Mouse (Mus musculus): ENCODE data around the gene Prss32. TPM values are rescaled to one million over a fixed set of nuclear protein-coding genes. Genes with fewer than 3 reads are reported as not detected.
"Not testable (repeated sequence)": the region's sequence is repeated elsewhere in the genome, so short reads cannot be mapped to it uniquely, and the experiment has no call there.

Prss32 gene
- polyA plus RNA-seq, 1 experiment: 0.36 TPM

- TF ChIP-seq CTCF (IDR thresholded peaks at IDR 0.05; ENCODE audit: control insufficient read depth, insufficient read depth, insufficient replicate concordance, low read depth, low read length) (no peak), POLR2A (IDR thresholded peaks at IDR 0.05; ENCODE audit: control insufficient read depth, low read depth, low read length) (no peak)
Observed at GRCm38 (mm10) chr17:23857913-23858312, 14.3 kb downstream of the Prss32 start.

GRCm38 (mm10) chr17:23862926-23863325 lies 19.3 kb downstream of the Prss32 start:
- H3K4me1 ChIP-seq (ENCODE audit: control insufficient read depth, insufficient read depth, low read length): peaks cover 5% of the 10 kb centered on the region
- no peak overlapping the region for H3K4me3 ChIP-seq (ENCODE audit: control insufficient read depth, low read depth, low read length)
- H3K27ac ChIP-seq (ENCODE audit: control insufficient read depth, insufficient read depth, low read depth, low read length): no peak overlapping the region
- no peaks in the 10 kb centered on the region for H3K27me3 ChIP-seq (ENCODE audit: control insufficient read depth, insufficient read depth, low read length)
- no peaks in the 10 kb centered on the region for H3K36me3 ChIP-seq (ENCODE audit: control insufficient read depth, insufficient read depth, low read length)
- TF ChIP-seq CTCF (IDR thresholded peaks at IDR 0.05; ENCODE audit: control insufficient read depth, insufficient read depth, insufficient replicate concordance, low read depth, low read length) (no peak), POLR2A (IDR thresholded peaks at IDR 0.05; ENCODE audit: control insufficient read depth, low read depth, low read length) (no peak)

More at GRCm38 (mm10) chr17:23857913-23858312, 14.3 kb downstream of the Prss32 start:
- Histone ChIP-seq H3K27ac (ENCODE audit: control insufficient read depth, insufficient read depth, low read depth, low read length) (no peak overlapping the region), H3K27me3 (ENCODE audit: control insufficient read depth, insufficient read depth, low read length) (no peaks in the 10 kb centered on the region), H3K36me3 (ENCODE audit: control insufficient read depth, insufficient read depth, low read length) (no peaks in the 10 kb centered on the region), H3K4me3 (ENCODE audit: control insufficient read depth, low read depth, low read length) (no peak overlapping the region), H3K4me1 (ENCODE audit: control insufficient read depth, insufficient read depth, low read length) (no peaks in the 10 kb centered on the region)

- peaks cover 12% of the 10 kb centered on the region for H3K4me1 ChIP-seq (ENCODE audit: control insufficient read depth, insufficient read depth, low read length)
- no peaks in the 10 kb centered on the region for H3K27me3 ChIP-seq (ENCODE audit: control insufficient read depth, insufficient read depth, low read length)
- H3K36me3 ChIP-seq (ENCODE audit: control insufficient read depth, insufficient read depth, low read length): no peaks in the 10 kb centered on the region
- H3K27ac ChIP-seq (ENCODE audit: control insufficient read depth, insufficient read depth, low read depth, low read length): peak within 1 kb of the TSS; percentile 47
- peak within 1 kb of the TSS; percentile 89 for H3K4me3 ChIP-seq (ENCODE audit: control insufficient read depth, low read depth, low read length)
- TF ChIP-seq CTCF (IDR thresholded peaks at IDR 0.05; ENCODE audit: control insufficient read depth, insufficient read depth, insufficient replicate concordance, low read depth, low read length) (no peak), POLR2A (IDR thresholded peaks at IDR 0.05; ENCODE audit: control insufficient read depth, low read depth, low read length) (peak; percentile 62; the same call in 1 of the 2 replicates)
Observed at GRCm38 (mm10) chr17:23867756-23868155, 24.1 kb downstream of the Prss32 start, which contains the start of gene Prss21. Gene Prss21, plus strand, starts transcription at chr17:23868056.

GRCm38 (mm10) chr17:23868513-23868912 lies 24.9 kb downstream of the Prss32 start:
- H3K27me3 ChIP-seq (ENCODE audit: control insufficient read depth, insufficient read depth, low read length): no peaks in the 10 kb centered on the region
- peak overlapping the region; percentile 89 for H3K4me3 ChIP-seq (ENCODE audit: control insufficient read depth, low read depth, low read length)
- no peaks in the 10 kb centered on the region for H3K36me3 ChIP-seq (ENCODE audit: control insufficient read depth, insufficient read depth, low read length)
- H3K27ac ChIP-seq (ENCODE audit: control insufficient read depth, insufficient read depth, low read depth, low read length): no peak overlapping the region
- no peak for TF ChIP-seq CTCF (IDR thresholded peaks at IDR 0.05; ENCODE audit: control insufficient read depth, insufficient read depth, insufficient replicate concordance, low read depth, low read length)
- no peak for TF ChIP-seq POLR2A (IDR thresholded peaks at IDR 0.05; ENCODE audit: control insufficient read depth, low read depth, low read length)
- H3K4me1 ChIP-seq (ENCODE audit: control insufficient read depth, insufficient read depth, low read length): peaks cover 12% of the 10 kb centered on the region

GRCm38 (mm10) chr17:23873884-23874856 lies 30.5 kb downstream of the Prss32 start:
- Histone ChIP-seq H3K27ac (ENCODE audit: control insufficient read depth, insufficient read depth, low read depth, low read length) (no peak overlapping the region), H3K4me1 (ENCODE audit: control insufficient read depth, insufficient read depth, low read length) (no peaks in the 10 kb centered on the region), H3K4me3 (ENCODE audit: control insufficient read depth, low read depth, low read length) (no peak overlapping the region), H3K36me3 (ENCODE audit: control insufficient read depth, insufficient read depth, low read length) (no peaks in the 10 kb centered on the region), H3K27me3 (ENCODE audit: control insufficient read depth, insufficient read depth, low read length) (no peaks in the 10 kb centered on the region)
- TF ChIP-seq POLR2A (IDR thresholded peaks at IDR 0.05; ENCODE audit: control insufficient read depth, low read depth, low read length): no peak
- TF ChIP-seq CTCF (IDR thresholded peaks at IDR 0.05; ENCODE audit: control insufficient read depth, insufficient read depth, insufficient replicate concordance, low read depth, low read length): peak; percentile 65; the same call in 1 of the 2 replicates

GRCm38 (mm10) chr17:23876741-23877140 lies 33.1 kb downstream of the Prss32 start:
- TF ChIP-seq CTCF (IDR thresholded peaks at IDR 0.05; ENCODE audit: control insufficient read depth, insufficient read depth, insufficient replicate concordance, low read depth, low read length): no peak
- TF ChIP-seq POLR2A (IDR thresholded peaks at IDR 0.05; ENCODE audit: control insufficient read depth, low read depth, low read length): no peak
- no peaks in the 10 kb centered on the region for H3K27me3 ChIP-seq (ENCODE audit: control insufficient read depth, insufficient read depth, low read length)
- no peaks in the 10 kb centered on the region for H3K36me3 ChIP-seq (ENCODE audit: control insufficient read depth, insufficient read depth, low read length)
- H3K4me3 ChIP-seq (ENCODE audit: control insufficient read depth, low read depth, low read length): no peak overlapping the region
- no peaks in the 10 kb centered on the region for H3K4me1 ChIP-seq (ENCODE audit: control insufficient read depth, insufficient read depth, low read length)
- H3K27ac ChIP-seq (ENCODE audit: control insufficient read depth, insufficient read depth, low read depth, low read length): peak overlapping the region; percentile 25; the same call in 1 of the 2 replicates

- Histone ChIP-seq H3K36me3 (ENCODE audit: control insufficient read depth, insufficient read depth, low read length) (no peaks in the 10 kb centered on the region), H3K27ac (ENCODE audit: control insufficient read depth, insufficient read depth, low read depth, low read length) (peak overlapping the region; percentile 52), H3K27me3 (ENCODE audit: control insufficient read depth, insufficient read depth, low read length) (no peaks in the 10 kb centered on the region), H3K4me3 (ENCODE audit: control insufficient read depth, low read depth, low read length) (no peak overlapping the region), H3K4me1 (ENCODE audit: control insufficient read depth, insufficient read depth, low read length) (no peaks in the 10 kb centered on the region)
- TF ChIP-seq CTCF (IDR thresholded peaks at IDR 0.05; ENCODE audit: control insufficient read depth, insufficient read depth, insufficient replicate concordance, low read depth, low read length) (no peak), POLR2A (IDR thresholded peaks at IDR 0.05; ENCODE audit: control insufficient read depth, low read depth, low read length) (no peak)
Observed at GRCm38 (mm10) chr17:23877166-23877565, 33.5 kb downstream of the Prss32 start.

- not testable (repeated sequence) for H3K27me3 ChIP-seq (ENCODE audit: control insufficient read depth, insufficient read depth, low read length); H3K4me3 ChIP-seq (ENCODE audit: control insufficient read depth, low read depth, low read length); H3K4me1 ChIP-seq (ENCODE audit: control insufficient read depth, insufficient read depth, low read length); H3K36me3 ChIP-seq (ENCODE audit: control insufficient read depth, insufficient read depth, low read length); H3K27ac ChIP-seq (ENCODE audit: control insufficient read depth, insufficient read depth, low read depth, low read length)
Observed at GRCm38 (mm10) chr17:23880576-23880975, 36.9 kb downstream of the Prss32 start, which contains the start of the genes Dcpp1 and Dcpp2. Gene Dcpp1, plus strand, starts transcription at chr17:23880876. Gene Dcpp2, plus strand, starts transcription at chr17:23880880.

Measured in testis, adult 2 months (tissue).